Mouse (Mus musculus) brain, embryonic 18.5 days (tissue): ENCODE measurements at regions not wholly inside any gene's neighbourhood (a gene's known extent, or its start where the extent isn't known, plus 50 kb on each side); places are given as distances from the start of the nearest gene placed in this dataset.

Experiments used
- DNase-seq: peaks from one replicate; pipeline ENCODE4 v3.0.0-alpha.2; 2012; ENCODE audit warnings: low read depth, low spot score

DNA sequence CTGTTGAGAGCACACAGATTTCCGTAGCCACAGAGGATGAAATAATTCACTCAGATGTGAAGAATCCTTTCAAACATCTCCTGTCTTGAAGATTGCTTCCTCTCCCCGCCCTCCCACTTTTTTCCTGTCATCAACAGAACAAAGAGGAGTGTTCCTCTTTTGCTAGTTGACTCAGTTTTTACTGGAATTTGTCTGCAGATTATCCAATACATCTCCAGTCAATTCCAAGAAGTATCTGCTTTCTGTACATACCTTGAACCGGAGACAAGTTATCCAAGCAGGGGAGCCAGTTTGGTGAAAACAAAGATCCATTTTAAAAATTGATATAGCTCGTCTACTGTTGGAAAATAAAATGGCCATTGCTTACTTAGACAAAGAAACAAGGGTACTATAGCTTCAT is 328.5 kb downstream of the Ttll7 start:
- no peak for DNase-seq

DNA sequence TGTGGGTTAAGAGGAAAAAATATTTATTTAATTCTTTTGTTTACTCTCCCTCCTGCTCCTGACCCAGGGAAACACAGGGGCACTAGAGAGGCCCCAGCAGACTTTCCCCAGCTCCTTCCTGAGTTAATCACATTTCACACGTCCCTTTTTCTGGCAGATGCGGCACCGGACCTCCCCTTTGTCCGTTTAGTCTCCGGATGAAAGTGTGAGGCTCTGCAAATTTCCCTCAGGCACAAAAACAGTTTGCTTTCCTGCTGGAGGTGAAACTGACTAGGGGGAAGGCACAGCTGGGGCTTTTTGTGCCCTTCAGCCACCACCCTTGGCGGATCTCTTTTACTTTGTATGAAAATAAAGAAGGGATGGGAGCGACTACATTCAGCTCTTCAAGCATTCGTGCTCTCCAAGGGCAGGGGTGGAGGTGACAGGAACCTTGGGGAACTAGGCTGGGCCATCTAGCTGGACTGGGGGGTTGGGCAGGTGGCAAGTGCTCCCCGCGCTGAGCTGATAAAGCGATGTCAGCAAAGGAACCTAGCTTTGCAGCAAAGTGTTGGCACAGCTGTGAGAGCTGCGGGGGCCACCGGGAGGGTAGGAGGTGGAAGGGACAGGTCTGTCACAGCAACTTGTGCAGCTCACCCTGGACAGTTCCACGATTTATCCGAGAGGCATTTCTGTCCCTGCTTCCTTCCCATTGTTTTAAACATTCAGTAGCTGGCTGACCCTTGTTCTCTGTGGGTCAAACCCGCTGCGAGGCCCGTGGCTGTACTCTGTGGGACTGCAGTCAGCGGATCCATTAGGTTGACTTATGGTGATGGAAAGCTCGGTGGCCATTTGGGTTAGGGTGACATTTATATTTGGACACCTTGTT is 329.6 kb downstream of the Ttll7 start:
- DNase-seq: no peak

DNA sequence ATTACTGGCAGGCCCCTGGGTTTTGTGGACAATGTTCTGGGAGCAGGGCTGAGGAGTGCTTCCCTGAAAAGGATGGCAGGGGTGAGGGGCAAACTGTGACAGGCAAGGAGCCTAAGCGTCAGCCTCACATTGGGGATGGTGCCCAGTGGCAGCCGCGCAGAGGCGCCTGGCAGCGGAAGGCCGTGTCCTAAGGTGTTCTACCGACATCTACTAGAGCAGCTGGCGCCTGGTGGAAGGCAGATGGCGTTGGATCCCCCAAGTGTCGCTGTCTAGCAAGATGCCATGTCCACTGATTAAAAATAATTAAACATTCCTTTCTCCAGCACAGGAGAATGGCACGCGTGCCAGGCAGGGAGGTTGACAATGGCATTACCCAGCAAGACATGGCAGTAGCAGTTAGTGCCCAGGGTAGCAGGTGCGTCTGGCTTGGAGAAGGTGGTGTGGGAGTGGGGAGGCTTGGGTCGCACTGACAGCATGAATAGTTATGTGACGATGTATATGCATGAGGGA is 330.3 kb downstream of the Ttll7 start:
- DNase-seq: no peak

DNA sequence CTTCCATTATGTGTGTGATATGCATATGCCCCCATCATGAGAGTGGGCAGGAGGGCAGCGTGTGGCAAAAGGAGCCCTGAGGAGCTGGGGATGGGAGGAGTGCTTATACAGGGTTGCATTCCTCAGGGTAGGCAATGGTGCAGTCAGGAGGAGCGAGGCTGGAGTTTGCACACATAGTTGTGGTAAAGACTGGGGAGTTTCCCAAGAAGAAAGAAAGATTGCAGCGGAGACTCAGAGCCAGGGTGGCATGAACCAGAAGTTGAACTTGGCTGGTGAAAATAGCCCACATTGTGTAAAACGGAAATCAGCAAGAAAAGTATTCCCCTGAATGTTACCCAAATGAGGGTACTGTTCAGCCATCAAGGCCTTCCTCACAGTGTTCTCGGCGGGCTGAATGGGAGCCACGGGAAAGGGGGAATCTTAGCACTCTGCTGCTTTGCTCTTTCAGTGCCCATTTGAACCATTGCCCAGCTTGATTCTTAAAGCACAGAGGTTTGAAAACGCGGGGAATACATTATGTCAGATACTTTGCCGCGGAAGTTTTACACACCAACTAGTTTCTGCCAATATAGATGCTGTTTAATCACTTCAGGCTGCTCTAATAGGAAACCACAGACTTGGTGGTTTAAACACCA is 331.6 kb downstream of the Ttll7 start:
- DNase-seq: no peak

DNA sequence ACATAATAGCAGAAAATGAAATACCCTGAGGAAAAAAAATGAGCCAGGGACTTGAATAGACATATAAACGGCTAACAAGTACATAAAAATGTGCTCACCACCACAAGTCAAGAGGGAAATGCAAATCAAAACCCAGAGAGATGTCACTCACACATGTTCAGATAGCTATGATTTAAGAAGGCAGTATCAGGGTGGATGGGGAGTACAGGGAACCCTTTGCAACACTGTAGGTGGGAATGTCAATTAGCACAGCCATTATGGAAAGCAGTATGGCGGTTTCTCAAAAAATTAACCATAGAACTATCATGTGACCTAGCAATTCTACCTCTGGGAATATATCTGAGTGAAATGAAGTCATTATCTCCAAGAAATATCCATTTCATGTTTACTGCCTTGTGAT is 337.6 kb downstream of the Ttll7 start:
- DNase-seq: no peak

DNA sequence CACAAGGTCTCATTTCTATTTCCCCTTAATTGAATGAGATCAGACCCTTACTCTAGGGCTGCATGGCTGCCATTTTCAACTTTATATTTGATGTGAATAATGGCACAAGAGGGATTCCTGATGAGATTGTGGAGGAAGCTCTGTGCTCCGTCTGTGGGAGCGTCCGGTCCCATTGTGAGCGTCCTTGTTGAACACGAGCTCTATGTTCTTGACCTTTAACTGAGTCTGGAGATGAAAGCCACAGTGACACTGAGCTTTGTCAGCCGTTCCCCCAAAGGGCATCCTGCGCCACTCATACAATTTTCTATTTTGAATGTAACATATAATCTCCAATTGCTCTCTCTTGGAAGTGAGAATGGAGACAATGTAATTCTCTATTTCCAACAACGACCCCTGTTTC is 344.5 kb downstream of the Ttll7 start:
- no peak for DNase-seq

DNA sequence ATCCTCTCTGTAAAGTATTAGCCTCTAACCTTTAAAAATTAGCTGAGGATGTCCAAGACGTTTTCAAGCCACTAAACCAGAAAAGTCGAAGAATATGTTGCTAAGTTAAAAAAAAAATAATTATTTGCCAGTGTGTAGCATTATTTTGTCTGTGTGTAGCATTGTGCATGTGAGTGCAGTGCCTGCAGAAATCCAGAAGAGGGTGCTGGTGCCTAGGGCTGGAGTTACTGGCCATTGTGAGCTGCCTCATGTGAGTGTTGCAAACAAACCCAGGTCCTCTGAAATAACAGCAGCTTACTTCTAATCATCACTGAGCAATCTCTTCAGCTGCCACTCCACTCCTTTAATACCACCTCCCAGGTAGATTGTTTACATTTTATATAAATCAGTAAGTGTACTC is 345.0 kb downstream of the Ttll7 start:
- no peak for DNase-seq

DNA sequence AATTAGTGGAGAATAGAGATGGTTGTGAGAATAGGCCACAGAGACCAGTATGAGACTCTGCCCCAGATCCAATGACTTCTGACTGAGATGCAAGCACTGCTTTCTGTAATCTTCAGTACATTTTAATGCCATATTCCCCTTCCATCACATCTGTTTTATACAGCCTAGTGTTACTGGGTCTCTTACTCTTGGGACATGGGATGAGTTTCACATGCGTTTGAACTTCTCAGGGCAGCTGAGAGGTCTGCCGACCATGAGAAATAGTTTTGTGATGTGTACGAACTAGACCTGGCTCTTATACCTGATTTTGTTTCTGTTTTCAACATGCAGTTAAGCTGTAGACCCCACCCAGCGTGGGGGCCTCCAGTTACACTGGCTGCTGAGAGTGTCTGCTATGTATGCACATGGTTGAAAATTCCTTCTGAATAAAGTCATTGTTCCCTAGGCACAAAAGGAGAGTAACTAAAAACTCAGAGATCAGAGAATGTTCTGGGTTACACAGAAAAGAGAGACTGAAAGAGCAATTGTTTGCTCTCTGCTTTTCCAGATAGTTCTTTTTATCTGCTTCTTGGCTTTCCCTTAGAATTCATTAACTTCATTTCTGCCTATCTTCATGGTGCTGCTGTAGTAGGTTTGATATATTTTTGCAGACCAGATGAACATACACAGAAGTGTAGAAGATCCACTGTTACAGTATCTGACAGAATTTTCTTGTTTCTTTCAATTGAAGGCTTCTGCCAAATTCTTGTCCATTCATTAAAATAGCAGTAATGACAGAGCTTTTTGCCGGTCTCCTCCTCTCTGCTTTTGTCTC is 359.2 kb downstream of the Ttll7 start:
- no peak for DNase-seq

DNA sequence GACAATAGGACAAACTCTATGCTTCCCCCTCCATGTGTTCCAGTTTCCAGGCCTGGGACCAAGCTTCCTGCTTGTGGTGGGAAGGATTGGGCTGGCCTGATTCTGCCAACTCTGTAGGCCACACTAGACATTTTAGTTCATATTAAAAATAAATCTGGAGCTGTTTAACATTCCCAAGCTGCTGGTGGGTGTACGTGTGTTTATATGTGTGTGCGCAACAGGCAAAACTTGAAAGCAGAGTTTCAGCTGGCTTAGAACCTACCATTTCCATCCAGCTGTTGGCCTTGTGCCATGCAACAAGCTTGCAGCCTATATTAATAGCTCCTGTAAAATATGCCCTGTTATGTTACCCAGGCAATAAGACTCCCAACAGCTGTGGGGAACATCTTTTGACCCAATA is 376.5 kb downstream of the Ttll7 start:
- no peak for DNase-seq

DNA sequence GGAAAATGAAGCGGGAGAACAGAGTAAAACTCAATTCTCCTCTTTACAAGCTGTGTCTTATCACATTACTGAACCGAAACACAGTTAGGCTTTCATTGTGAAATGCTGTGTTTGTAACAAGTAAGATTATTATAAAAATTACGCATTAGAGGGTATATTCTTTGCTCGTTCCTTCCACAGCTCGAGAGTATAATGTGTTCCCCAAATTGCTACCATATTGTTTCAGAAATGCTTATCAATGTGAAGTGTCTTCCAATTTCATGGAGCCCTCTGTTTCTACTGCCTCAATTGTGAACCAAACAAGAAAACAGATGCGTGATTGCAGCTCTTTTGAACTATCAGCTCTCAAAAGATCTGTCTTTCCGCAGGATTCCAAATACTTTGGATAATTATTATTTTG is 378.4 kb downstream of the Ttll7 start:
- DNase-seq: no peak

DNA sequence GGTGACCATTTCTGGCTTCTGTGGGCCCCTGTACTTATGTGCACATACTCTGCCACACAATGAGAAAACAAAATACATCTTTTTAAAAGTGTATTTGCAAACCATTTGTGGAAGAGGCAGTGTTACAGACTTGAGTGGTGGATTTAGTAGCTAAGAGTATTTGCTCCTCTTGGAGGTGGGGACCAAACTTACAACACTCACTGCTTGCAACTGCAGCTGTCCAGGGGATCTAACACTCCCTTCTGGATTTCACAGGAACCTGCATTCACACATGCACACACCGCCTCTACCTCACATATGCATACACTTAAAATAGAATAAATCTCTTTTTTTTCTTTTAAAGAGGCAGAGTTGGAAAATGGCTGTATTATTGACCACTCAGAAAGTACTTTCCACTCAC is 386.2 kb downstream of the Ttll7 start:
- no peak for DNase-seq

DNA sequence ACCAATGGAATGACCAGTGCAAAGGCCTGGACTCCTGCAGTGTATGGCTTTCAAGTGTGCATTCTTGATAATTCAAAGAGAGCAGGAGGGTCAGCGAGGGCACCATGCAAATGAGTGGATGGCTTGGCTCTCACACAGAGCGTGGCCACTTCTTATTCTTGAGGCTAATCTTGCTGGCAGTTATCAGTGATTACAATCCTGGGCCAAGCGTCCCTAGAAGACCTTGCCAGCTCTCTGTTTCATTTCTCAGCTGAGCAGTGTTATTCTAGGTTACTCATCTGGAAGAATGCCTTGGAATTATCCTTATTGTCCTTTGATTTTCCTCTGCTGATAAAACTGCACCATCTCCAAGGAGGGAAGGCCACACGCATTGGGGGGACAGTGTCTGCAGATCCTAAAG is 388.5 kb downstream of the Ttll7 start:
- no peak for DNase-seq

DNA sequence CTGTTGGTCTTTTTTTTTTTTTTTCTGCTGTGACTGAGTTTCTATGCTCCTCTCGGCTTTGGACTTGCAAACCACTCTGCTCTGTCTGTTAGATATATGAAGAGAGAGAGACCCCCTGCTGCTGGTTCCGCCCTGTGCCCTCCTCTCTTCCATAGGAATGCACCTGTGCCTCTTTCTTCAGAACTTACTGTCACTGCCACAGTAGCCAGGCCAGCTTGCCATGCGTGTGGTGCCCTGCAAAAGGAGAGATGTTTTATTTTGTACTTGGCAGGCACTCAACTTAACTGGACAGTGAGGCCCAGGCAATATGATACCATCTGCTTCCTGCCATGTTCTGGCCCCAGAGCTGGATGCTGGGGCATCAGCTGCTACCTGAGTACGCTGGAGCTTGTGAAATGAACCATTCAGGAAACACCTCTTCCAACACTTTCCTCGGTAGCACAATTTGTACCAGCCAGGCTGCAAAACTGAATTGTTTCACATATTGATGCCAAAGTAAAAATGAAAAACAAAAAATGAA is 392.8 kb downstream of the Ttll7 start:
- DNase-seq: no peak

DNA sequence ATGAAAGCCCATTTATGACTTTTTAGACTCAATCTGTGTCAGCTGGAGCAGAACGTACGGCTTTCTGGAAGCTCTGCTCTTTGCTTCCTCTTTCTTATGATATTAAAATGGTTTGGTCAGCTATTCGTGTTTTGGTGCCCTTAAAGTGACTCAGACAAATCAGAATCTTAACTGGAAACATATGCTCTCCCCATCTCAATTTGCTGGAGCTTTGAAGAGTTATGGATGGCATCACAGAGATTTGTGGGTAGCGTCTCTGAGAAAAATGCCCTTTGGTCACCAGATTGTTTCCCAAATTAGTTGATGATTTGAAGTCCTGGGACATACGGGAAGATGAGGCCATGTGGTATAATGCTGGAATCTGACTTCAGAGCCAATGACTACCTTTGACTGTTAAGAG is 394.0 kb downstream of the Ttll7 start:
- DNase-seq: no peak

DNA sequence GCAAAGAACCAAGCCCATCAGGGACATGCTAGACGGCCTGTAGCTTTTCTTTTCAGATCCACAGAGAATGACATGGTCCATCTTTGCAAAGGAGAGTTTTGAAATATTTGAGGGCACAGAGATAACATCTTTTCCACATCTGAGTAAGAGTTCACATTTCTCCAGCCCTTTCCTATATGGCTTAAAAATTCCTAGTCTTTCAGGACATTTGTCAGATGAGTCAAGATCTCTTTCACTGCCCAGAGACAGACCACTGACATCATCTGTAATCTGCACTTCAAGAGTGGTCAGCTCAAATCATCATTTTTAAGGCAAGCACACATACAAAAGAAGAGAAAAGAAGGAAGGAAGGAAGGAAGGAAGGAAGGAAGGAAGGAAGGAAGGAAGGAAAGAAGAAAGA is 397.3 kb downstream of the Ttll7 start:
- DNase-seq: no peak

DNA sequence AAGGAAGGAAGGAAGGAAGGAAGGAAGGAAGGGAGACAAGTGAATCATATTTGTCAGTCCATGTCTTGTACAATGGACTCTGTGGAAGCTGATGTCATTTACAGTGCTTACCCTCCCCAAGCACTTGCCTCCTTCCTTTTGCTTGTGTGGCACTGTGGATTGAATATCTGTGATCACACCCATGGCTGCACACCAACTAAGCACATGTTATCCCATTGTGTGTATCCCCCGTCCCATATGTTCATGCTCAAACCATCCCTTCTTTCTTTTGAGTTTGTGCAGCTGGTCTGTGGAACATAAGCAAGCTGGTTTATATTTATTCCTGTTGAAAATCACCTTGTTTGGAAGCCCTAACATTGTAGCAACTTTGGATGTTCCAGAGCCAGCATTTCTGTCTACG is 397.7 kb downstream of the Ttll7 start:
- no peak for DNase-seq

DNA sequence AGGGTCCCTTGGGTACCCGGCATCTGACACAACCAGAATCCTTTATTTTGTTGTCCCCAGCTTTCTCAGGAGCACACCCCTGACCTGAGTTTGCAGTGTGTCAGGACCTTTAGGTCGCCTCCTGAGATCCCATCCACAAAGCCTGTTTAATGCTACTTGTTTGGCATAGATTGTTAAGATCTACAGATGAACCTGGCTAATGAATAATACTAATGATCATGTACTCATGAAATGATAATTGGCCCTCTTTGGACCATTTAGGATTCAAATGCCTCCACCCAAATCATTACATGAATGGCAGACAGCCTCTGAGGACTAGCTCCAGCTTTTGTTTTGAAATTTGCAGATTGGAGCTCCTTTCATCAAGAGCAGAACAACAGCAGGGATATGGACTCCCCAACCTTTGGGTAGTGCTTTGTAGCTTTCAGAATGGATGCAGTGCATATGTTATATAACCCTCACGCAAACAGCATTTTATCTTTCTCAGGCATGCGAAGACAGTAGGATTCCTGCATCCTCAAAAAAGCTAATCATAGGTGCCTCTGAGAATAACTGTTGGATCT is 400.1 kb downstream of the Ttll7 start:
- no peak for DNase-seq

DNA sequence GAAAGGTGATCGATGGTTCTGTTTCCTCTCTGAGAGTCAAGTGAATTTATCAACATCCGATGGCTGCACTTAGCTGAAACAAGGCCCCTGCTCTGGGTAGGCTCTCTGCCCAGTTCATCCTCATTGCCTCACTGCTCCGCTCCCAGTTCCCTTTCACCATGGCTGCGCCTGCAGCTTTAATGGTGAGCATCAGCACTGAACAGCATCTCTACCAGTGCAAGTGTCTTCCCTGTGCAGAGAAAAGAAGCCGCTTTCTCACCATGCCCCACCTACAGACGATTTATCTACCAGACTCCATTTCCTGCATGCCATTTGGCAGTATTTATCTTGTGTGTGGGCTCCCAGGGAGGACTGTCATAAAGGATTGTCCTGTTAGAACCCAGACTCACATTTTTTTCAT is 400.6 kb downstream of the Ttll7 start:
- no peak for DNase-seq

DNA sequence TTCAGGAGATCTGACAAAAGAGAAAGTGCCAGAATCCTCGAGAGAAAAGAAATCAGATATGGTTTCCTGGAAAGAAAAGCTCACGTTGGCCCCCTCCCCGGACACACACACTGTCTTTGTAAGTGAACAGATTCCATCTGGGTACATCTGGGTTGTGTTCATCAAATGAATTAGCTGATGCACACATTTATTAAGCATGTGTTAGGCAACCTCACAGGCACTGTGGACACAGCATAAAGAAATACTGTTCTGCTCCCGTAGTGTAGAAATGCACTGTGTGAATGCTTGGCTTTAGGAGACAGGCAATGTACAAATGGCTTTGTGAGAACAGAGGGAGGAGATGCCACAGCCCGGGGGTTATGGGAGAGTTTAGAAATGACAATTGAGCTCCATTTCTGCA is 402.3 kb downstream of the Ttll7 start:
- no peak for DNase-seq

DNA sequence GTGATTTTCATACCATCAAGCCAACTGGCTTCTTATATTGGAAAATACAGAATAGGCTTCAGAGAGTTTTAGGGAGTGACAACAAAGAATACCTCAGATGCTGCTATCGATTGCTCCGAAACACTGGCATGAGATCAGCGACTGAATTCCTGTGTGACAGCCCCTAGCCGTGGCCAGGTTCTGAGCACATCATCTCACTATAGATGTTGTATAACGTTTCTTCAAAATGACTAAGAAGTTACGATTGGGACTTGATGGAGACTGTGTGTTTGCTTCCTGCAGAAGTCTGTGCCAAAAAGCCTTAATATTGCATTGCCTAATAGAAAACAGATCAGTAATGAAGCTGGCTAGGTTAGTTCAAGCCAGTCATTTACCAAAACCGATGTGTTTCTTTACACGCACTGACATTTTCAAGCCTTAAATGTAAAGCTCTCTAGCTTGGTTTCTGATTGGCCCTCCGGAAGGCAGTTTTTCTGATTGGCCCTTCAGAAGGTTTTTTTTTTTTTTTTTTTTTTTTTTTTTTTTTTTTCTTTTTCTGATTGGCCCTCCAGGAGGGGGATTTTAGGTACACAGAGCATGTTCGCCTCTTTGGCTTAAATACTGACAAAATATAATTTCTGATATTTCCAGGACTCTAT is 408.9 kb downstream of the Ttll7 start:
- no peak for DNase-seq

DNA sequence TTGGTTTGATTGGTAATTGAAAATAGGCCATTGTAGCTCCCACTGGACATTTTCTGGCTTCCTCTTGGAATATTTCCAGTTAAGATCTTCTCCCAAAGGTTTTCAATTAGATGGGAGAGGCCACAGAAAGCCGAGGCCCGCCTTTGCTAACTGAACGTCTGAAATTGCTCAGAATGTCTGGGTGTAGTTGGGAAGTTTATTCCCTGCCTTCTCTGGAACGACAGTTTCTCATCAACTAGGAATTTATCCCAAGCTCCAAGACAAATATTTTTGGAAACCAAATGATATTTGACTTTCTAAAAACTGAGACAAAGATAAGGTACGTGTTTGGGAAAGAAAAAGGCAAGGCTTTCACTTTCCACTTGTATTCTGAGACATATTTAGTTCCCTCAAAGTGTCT is 414.4 kb downstream of the Ttll7 start:
- no peak for DNase-seq
